Mouse (Mus musculus) kidney, adult 2 months (tissue): ENCODE data around the gene Casc4.

ENCODE experiments used
- CTCF ChIP-seq: fragments of 200-500 bp; conservative IDR thresholded peaks from 2 replicates; pipeline ENCODE4 v1.5.1; 2011; ENCODE audit warnings: low read depth, mild to moderate bottlenecking, control low read depth, low read length, moderate library complexity, mixed read lengths; ENCODE audit not compliant: insufficient read depth, insufficient read length
- POLR2A ChIP-seq: fragments of 200-500 bp; IDR thresholded peaks from one replicate; pipeline ENCODE4 v1.6.1; 2011; ENCODE audit warnings: low read depth, low read length, control low read depth

DNA sequence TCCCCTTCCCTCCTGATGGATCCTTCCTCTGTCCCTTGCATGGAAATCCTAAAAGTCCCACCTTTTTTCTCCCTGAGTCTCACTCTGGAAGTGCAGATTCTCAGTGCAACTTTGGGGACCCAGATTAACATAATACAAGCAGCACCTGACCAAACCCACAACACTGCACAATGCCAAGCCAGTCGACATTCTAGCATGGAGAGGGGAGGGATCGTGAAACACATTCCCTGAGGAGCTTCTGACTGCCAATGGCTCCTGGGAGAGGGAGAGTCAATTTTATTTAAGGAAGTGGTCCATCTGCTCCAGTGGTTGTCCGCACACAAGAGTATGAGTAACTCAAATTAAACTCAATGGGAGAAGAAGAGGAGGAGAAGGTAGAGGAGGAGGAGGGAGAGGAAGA is 31.8 kb upstream of the Casc4 start:
- TF ChIP-seq CTCF (no peak), POLR2A (no peak)
